Mouse (Mus musculus) MEL (cell line): ENCODE data around the gene Brsk2. TPM values are rescaled to one million over a fixed set of nuclear protein-coding genes. Genes with fewer than 3 reads are reported as not detected.

Experiments
- DNase-seq: peaks from one replicate; pipeline ENCODE4 v3.0.0; 2011; ENCODE audit warnings: low read depth, low spot score
- H3K27ac ChIP-seq: 2 replicates; pipeline ENCODE4 v1.5.1; 2012; ENCODE audit warnings: low read depth, mild to moderate bottlenecking, control low read depth, low read length, moderate library complexity; ENCODE audit not compliant: control insufficient read depth
- H3K27me3 ChIP-seq, 2 experiments: fragments of 150-350 bp in 1 of 2; sonication (generic) in 1 of 2; 2 replicates each; pipeline ENCODE4 v1.6.1; 2012; ENCODE audit warnings: low read length in 2 of 2, mild to moderate bottlenecking in 2 of 2, improper control_type of control experiment in 1 of 2, moderate library complexity in 1 of 2; ENCODE audit not compliant: insufficient read depth in 2 of 2, control insufficient read depth in 1 of 2
- H3K36me3 ChIP-seq, 2 experiments: 2 replicates each; pipeline ENCODE4 v1.6.1; 2012 to 2014; ENCODE audit warnings: low read length in 2 of 2, improper control_type of control experiment in 1 of 2, inconsistent platforms in 1 of 2, mild to moderate bottlenecking in 1 of 2; ENCODE audit not compliant: insufficient read depth in 2 of 2, control insufficient read depth in 1 of 2
- H3K4me1 ChIP-seq, 2 experiments: fragments of 150-350 bp in 1 of 2; sonication (generic) in 1 of 2; 2 replicates each; pipeline ENCODE4 v1.6.1; 2012; ENCODE audit warnings: low read length in 2 of 2, improper control_type of control experiment in 1 of 2, mild to moderate bottlenecking in 1 of 2; ENCODE audit not compliant: insufficient read depth in 2 of 2, control insufficient read depth in 1 of 2
- H3K4me3 ChIP-seq, 2 experiments: fragments of 150-350 bp in 1 of 2; sonication (generic) in 1 of 2; 2 replicates each; pipeline ENCODE4 v1.5.1; 2012; ENCODE audit warnings: low read depth in 2 of 2, low read length in 2 of 2, mild to moderate bottlenecking in 2 of 2, moderate library complexity in 2 of 2, control low read depth in 1 of 2, improper control_type of control experiment in 1 of 2; ENCODE audit not compliant: control insufficient read depth in 1 of 2, insufficient read depth in 1 of 2
- H3K79me2 ChIP-seq: 2 replicates; pipeline ENCODE4 v1.6.1; 2012; ENCODE audit warnings: mild to moderate bottlenecking, low read length, moderate library complexity; ENCODE audit not compliant: control insufficient read depth, poor library complexity, insufficient read depth
- H3K9ac ChIP-seq: 2 replicates; pipeline ENCODE4 v1.6.1; 2012; ENCODE audit warnings: low read depth, mild to moderate bottlenecking, control low read depth, low read length, moderate library complexity; ENCODE audit not compliant: control insufficient read depth, poor library complexity, severe bottlenecking
- H3K9me3 ChIP-seq: fragments of 150-350 bp; sonication (generic); replicated peaks from 2 replicates; pipeline ENCODE4 v1.6.1; 2012; ENCODE audit warnings: mild to moderate bottlenecking, low read length, improper control_type of control experiment, moderate library complexity; ENCODE audit not compliant: insufficient read depth
- CHD2 ChIP-seq: IDR thresholded peaks from 2 replicates; pipeline ENCODE4 v1.6.1; 2011; ENCODE audit warnings: low read length, improper control_type of control experiment
- EP300 ChIP-seq, 2 experiments: IDR thresholded peaks; 2 replicates each; pipeline ENCODE4 v1.6.1; 2011; ENCODE audit warnings: improper control_type of control experiment in 2 of 2, low read length in 2 of 2, low read depth in 1 of 2, mild to moderate bottlenecking in 1 of 2
- ETS1 ChIP-seq: IDR thresholded peaks from 2 replicates; pipeline ENCODE4 v1.6.1; 2012; ENCODE audit warnings: low read depth, mild to moderate bottlenecking, inconsistent platforms, low read length, improper control_type of control experiment, moderate library complexity
- KAT2A ChIP-seq: conservative IDR thresholded peaks from 2 replicates; pipeline ENCODE4 v1.6.1; 2012; ENCODE audit warnings: low read depth, low read length, improper control_type of control experiment, inconsistent platforms
- MAFK ChIP-seq: IDR thresholded peaks from 2 replicates; pipeline ENCODE4 v1.6.1; 2011; ENCODE audit warnings: low read depth, mild to moderate bottlenecking, low read length, improper control_type of control experiment, borderline replicate concordance
- MEF2A ChIP-seq: IDR thresholded peaks from 2 replicates; pipeline ENCODE4 v1.6.1; 2014; ENCODE audit warnings: low read depth, mild to moderate bottlenecking, inconsistent platforms, low read length, improper control_type of control experiment; ENCODE audit not compliant: poor library complexity, insufficient replicate concordance, severe bottlenecking; ENCODE audit errors: extremely low read depth
- MXI1 ChIP-seq: IDR thresholded peaks from 2 replicates; pipeline ENCODE4 v1.6.1; 2011; ENCODE audit warnings: mild to moderate bottlenecking, low read depth, low read length, improper control_type of control experiment
- MYB ChIP-seq: IDR thresholded peaks from 2 replicates; pipeline ENCODE4 v1.6.1; 2011; ENCODE audit warnings: mild to moderate bottlenecking, low read depth, low read length, improper control_type of control experiment
- MYC ChIP-seq: IDR thresholded peaks from 2 replicates; pipeline ENCODE4 v1.6.1; 2011; ENCODE audit warnings: low read depth, mild to moderate bottlenecking, low read length, improper control_type of control experiment, moderate library complexity
- NELFE ChIP-seq: IDR thresholded peaks from 2 replicates; pipeline ENCODE4 v1.6.1; 2011; ENCODE audit warnings: low read depth, low read length, improper control_type of control experiment
- POLR2A ChIP-seq, 2 experiments: IDR thresholded peaks; 2 replicates each; pipeline ENCODE4 v1.6.1; 2011 to 2012; ENCODE audit warnings: low read length in 2 of 2, mild to moderate bottlenecking in 2 of 2, control low read depth in 1 of 2, improper control_type of control experiment in 1 of 2, low read depth in 1 of 2, moderate library complexity in 1 of 2; ENCODE audit not compliant: control insufficient read depth in 1 of 2, insufficient read depth in 1 of 2, poor library complexity in 1 of 2
- POLR2AphosphoS2 ChIP-seq: IDR thresholded peaks from 2 replicates; pipeline ENCODE4 v1.6.1; 2011; ENCODE audit warnings: low read length, improper control_type of control experiment
- RAD21 ChIP-seq: IDR thresholded peaks from 2 replicates; pipeline ENCODE4 v1.6.1; 2011; ENCODE audit warnings: mild to moderate bottlenecking, low read depth, low read length, improper control_type of control experiment
- RCOR1 ChIP-seq: IDR thresholded peaks from 2 replicates; pipeline ENCODE4 v1.6.1; 2012; ENCODE audit warnings: low read depth, mild to moderate bottlenecking, inconsistent platforms, low read length, improper control_type of control experiment
- SMC3 ChIP-seq: IDR thresholded peaks from 2 replicates; pipeline ENCODE4 v1.6.1; 2011; ENCODE audit warnings: low read depth, low read length, improper control_type of control experiment
- TAL1 ChIP-seq: IDR thresholded peaks from 2 replicates; pipeline ENCODE4 v1.6.1; 2012; ENCODE audit warnings: mild to moderate bottlenecking, inconsistent platforms, low read length, moderate library complexity, mixed read lengths
- TCF12 ChIP-seq: IDR thresholded peaks from 2 replicates; pipeline ENCODE4 v1.6.1; 2014; ENCODE audit warnings: low read depth, mild to moderate bottlenecking, inconsistent platforms, low read length, improper control_type of control experiment, moderate library complexity
- UBTF ChIP-seq: IDR thresholded peaks from 2 replicates; pipeline ENCODE4 v1.6.1; 2012; ENCODE audit warnings: low read depth, mild to moderate bottlenecking, inconsistent platforms, low read length, improper control_type of control experiment, moderate library complexity, borderline replicate concordance; ENCODE audit not compliant: insufficient read depth
- USF1 ChIP-seq: IDR thresholded peaks from 2 replicates; pipeline ENCODE4 v1.6.1; 2014; ENCODE audit warnings: low read depth, mild to moderate bottlenecking, inconsistent platforms, low read length, improper control_type of control experiment, moderate library complexity
- USF2 ChIP-seq, 2 experiments: IDR thresholded peaks; 2 replicates each; pipeline ENCODE4 v1.6.1; 2011 to 2012; ENCODE audit warnings: improper control_type of control experiment in 2 of 2, low read length in 2 of 2, borderline replicate concordance in 1 of 2, inconsistent platforms in 1 of 2, low read depth in 1 of 2, mild to moderate bottlenecking in 1 of 2; ENCODE audit not compliant: insufficient read depth in 1 of 2
- ZC3H11A ChIP-seq: IDR thresholded peaks from 2 replicates; pipeline ENCODE4 v1.6.1; 2012; ENCODE audit warnings: low read depth, mild to moderate bottlenecking, inconsistent platforms, low read length, improper control_type of control experiment
- polyA plus RNA-seq, 2 experiments: library from polyadenylated mRNA; stranded (reverse) in 1 of 2; unstranded in 1 of 2; fragments of >175 nt in 1 of 2; fragments of >200 nt in 1 of 2; gene quantifications; 2 replicates each; pipeline versions ENCODE4 v1.2.1 to v1.2.4; 2012; ENCODE audit warnings: low replicate concordance in 2 of 2, low read depth in 1 of 2; ENCODE audit not compliant: insufficient read length in 2 of 2, insufficient read depth in 1 of 2, missing spikeins in 1 of 2
- total RNA-seq: library from RNA; depleted of rRNA; stranded (reverse); fragments of 300-350 nt; gene quantifications from 2 replicates; pipeline ENCODE4 v1.2.3, GENCODE M21; 2012

Brsk2 gene
- total and polyA plus RNA-seq, 3 experiments: 0.13 to 0.19 TPM; not detected in 1

DNA sequence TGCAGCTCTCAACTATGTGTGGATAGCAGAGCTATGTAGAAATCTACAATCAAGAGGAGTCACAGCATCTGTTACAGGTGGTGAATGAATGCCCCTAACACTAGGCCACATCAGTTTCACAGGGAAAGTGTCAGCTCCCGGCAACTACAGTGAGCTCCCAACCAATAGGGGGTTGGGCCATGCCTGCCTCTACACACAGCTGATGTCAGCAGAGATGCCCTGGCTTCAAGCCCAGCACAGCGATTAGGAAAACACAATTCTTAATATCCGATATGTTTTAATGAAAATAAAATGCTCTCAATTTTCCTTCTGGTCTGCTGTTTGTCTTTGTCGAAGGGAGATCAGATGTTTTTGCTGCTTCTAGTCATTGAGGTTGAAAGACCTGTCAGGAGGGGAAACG is 6.1 kb upstream of the Brsk2 start:
- Histone ChIP-seq H3K27ac (no peak overlapping the region), H3K27me3 (no peaks in the 10 kb centered on the region; a peak in 1 of 4 replicates), H3K4me3 (no peak overlapping the region), H3K36me3 (no peaks in the 10 kb centered on the region), H3K9me3 (no peaks in the 10 kb centered on the region), H3K9ac (no peak overlapping the region), H3K4me1 (no peaks in the 10 kb centered on the region), H3K79me2 (no peaks in the 10 kb centered on the region)
- DNase-seq: no peak
- TF ChIP-seq MYB (no peak), POLR2A (IDR thresholded peaks at IDR 0.05; ENCODE audit: control insufficient read depth in 1 of 2, insufficient read depth in 1 of 2, low read depth in 1 of 2, low read length in 2 of 2, poor library complexity in 1 of 2) (no peak), MEF2A (no peak), MYC (no peak), ZC3H11A (no peak), RCOR1 (no peak), UBTF (no peak), SMC3 (no peak), USF1 (no peak), TAL1 (no peak), MXI1 (no peak), POLR2AphosphoS2 (no peak), NELFE (no peak)

DNA sequence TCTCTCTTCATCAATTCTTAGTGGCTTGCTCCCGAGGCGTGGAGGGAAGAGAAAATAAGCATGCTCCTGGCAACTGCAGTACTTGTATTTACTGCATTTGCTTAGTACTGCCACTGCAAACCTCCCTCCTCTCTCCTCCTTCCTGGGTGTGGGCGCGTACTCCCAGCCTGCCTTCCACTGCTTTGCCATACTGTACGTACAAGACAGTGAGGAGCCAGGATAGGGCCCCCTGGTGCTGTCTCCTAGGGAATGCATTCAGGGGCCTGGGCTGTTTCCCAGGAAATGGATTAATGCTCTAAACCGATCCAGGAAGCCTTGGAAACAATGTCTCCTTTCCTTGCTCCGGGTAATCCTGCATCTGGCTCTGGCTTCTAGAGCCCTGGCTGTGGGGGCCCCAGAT is 3.6 kb upstream of the Brsk2 start:
- H3K27ac ChIP-seq: no peak overlapping the region
- H3K79me2 ChIP-seq: no peaks in the 10 kb centered on the region
- no peak overlapping the region for H3K4me3 ChIP-seq
- H3K36me3 ChIP-seq: no peaks in the 10 kb centered on the region
- DNase-seq: no peak
- H3K27me3 ChIP-seq: no peaks in the 10 kb centered on the region; a peak in 1 of 4 replicates
- H3K4me1 ChIP-seq: no peaks in the 10 kb centered on the region
- TF ChIP-seq CHD2: no peak
- no peak for TF ChIP-seq RAD21
- TF ChIP-seq TCF12: no peak
- no peak for TF ChIP-seq USF1
- no peak for TF ChIP-seq EP300 (IDR thresholded peaks at IDR 0.05; ENCODE audit: low read depth in 1 of 2, low read length in 2 of 2)
- TF ChIP-seq ETS1: no peak
- no peak for TF ChIP-seq USF2 (IDR thresholded peaks at IDR 0.05; ENCODE audit: borderline replicate concordance in 1 of 2, insufficient read depth in 1 of 2, low read depth in 1 of 2, low read length in 2 of 2)
- TF ChIP-seq MAFK: no peak
- no peak for TF ChIP-seq SMC3
- TF ChIP-seq RCOR1: no peak
- no peak for TF ChIP-seq KAT2A
- no peak overlapping the region for H3K9ac ChIP-seq
- no peaks in the 10 kb centered on the region for H3K9me3 ChIP-seq
